Mouse (Mus musculus): Measurements from ENCODE around the gene Brf1.

- TF ChIP-seq CTCF (IDR thresholded peaks at IDR 0.05; ENCODE audit: insufficient read depth, low read length) (no peak), POLR2A (IDR thresholded peaks at IDR 0.05; ENCODE audit: borderline replicate concordance, extremely low read depth, low read depth, low read length) (no peak)
Observed at GRCm38 (mm10) chr12:112959421-112959820, 41.1 kb downstream of the Brf1 start.
